Comparison of ENCODE assay signal across 10 mouse cellular contexts in genomic region chr11:76261224-76261623, GRCm38 (mm10). TPM values are rescaled to one million over a fixed set of nuclear protein-coding genes. Genes with fewer than 3 reads are reported as not detected.
DNase-seq lines count a peak whose midpoint lies in the region; ATAC-seq and TF ChIP-seq lines count a peak whose summit lies in the region.
"Had no signal": no experiment of that assay in that cellular context is flagged by ENCODE, and none has a peak within 500 bp of the region (broad histone marks: within the 10 kb centered on the region; RNA-seq: fewer than 3 reads in every experiment).

No protein-coding gene starts in this region.

- H3K9ac ChIP-seq in MEL (ENCODE audit: control insufficient read depth, low read depth, low read length, poor library complexity, severe bottlenecking) = no peak overlapping the region
- H3K9ac ChIP-seq: lung, embryonic 15.5 days; stomach, embryonic 15.5 days had no signal

- no peak overlapping the region for H3K4me3 ChIP-seq in cerebellum, adult 2 months (replicated peaks; ENCODE audit: insufficient read depth, low read depth, low read length)
- H3K4me3 ChIP-seq in MEL (ENCODE audit: control insufficient read depth in 1 of 2, insufficient read depth in 1 of 2, low read depth in 2 of 2, low read length in 2 of 2) = no peak overlapping the region
- H3K4me3 ChIP-seq: lung, embryonic 15.5 days; stomach, embryonic 15.5 days had no signal

- intact Hi-C loops in left cerebral cortex, postnatal 4 days (cut with DNase I) = no loop called here

- no peaks in the 10 kb centered on the region for H3K79me2 ChIP-seq in MEL (ENCODE audit: control insufficient read depth, insufficient read depth, low read length, poor library complexity)

- H3K9me3 ChIP-seq in MEL (replicated peaks; ENCODE audit: insufficient read depth, low read length) = no peaks in the 10 kb centered on the region
- H3K9me3 ChIP-seq: lung, embryonic 15.5 days; stomach, embryonic 15.5 days had no signal

- H3K27ac ChIP-seq in cerebellum, adult 2 months (ENCODE audit: insufficient read depth, low read length) = peak overlapping the region; percentile 63; the same call in 1 of the 2 replicates
- no peak overlapping the region for H3K27ac ChIP-seq in MEL (ENCODE audit: control insufficient read depth, low read depth, low read length)
- H3K27ac ChIP-seq: lung, embryonic 15.5 days; stomach, embryonic 15.5 days had no signal

- H3K27me3 ChIP-seq in cerebellum, adult 2 months (ENCODE audit: control insufficient read depth, insufficient read depth, low read length) = no peaks in the 10 kb centered on the region
- H3K27me3 ChIP-seq in MEL (ENCODE audit: control insufficient read depth in 1 of 2, insufficient read depth in 2 of 2, low read length in 2 of 2) = no peaks in the 10 kb centered on the region
- H3K27me3 ChIP-seq: lung, embryonic 15.5 days; stomach, embryonic 15.5 days had no signal

- 41% methylated on average over 12 of the region's 12 CpGs for WGBS in cerebellum, adult 2 months

- TF ChIP-seq EP300 in MEL (IDR thresholded peaks at IDR 0.05; ENCODE audit: low read depth in 1 of 2, low read length in 2 of 2) = no peak

- peaks cover 0 to 3% of the 10 kb centered on the region in 2 experiments; a peak in 2 of 4 replicates for H3K36me3 ChIP-seq in MEL (ENCODE audit: control insufficient read depth in 1 of 2, insufficient read depth in 2 of 2, low read length in 2 of 2)
- H3K36me3 ChIP-seq: lung, embryonic 15.5 days; stomach, embryonic 15.5 days had no signal

- no peak for TF ChIP-seq POLR2A in cerebellum, adult 2 months (IDR thresholded peaks at IDR 0.05; ENCODE audit: borderline replicate concordance, insufficient read depth, low read length)
- TF ChIP-seq POLR2A in MEL (IDR thresholded peaks at IDR 0.05; ENCODE audit: control insufficient read depth in 1 of 2, insufficient read depth in 1 of 2, low read depth in 1 of 2, low read length in 2 of 2, poor library complexity in 1 of 2) = no peak

- DNase-seq in cerebellum, adult 2 months = peak in 1 of 2 experiments; percentile 31
- no peak for DNase-seq in cerebellum, postnatal 25 days
- peak; percentile 33 for DNase-seq in kidney, adult 9 months
- no peak for DNase-seq in kidney, postnatal 10 days
- DNase-seq in MEL (ENCODE audit: low read depth, low spot score) = peak; percentile 42
- no peak for DNase-seq in left cerebral cortex, postnatal 4 days
- DNase-seq in layer of hippocampus, postnatal 10 days (ENCODE audit: low spot score in 2 of 2) = no peak

- H3K4me1 ChIP-seq in cerebellum, adult 2 months (ENCODE audit: control insufficient read depth, insufficient read depth, low read length) = peaks cover 63% of the 10 kb centered on the region
- H3K4me1 ChIP-seq in MEL (ENCODE audit: control insufficient read depth in 1 of 2, insufficient read depth in 2 of 2, low read length in 2 of 2) = peaks cover 0 to 3% of the 10 kb centered on the region in 2 experiments; a peak in 1 of 4 replicates
- H3K4me1 ChIP-seq: lung, embryonic 15.5 days had no signal

- TF ChIP-seq CTCF in cerebellum, adult 2 months (IDR thresholded peaks at IDR 0.05; ENCODE audit: borderline replicate concordance, insufficient read depth, low read depth, low read length) = no peak
- TF ChIP-seq CTCF in MEL (IDR thresholded peaks at IDR 0.05 in 2 of 3, conservative IDR thresholded peaks at IDR 0.05 in 1 of 3; ENCODE audit: control insufficient read depth in 1 of 3, insufficient read depth in 1 of 3, low read depth in 2 of 3, low read length in 3 of 3, poor library complexity in 1 of 3, severe bottlenecking in 1 of 3) = no peak

- TF ChIP-seq RAD21 in MEL (IDR thresholded peaks at IDR 0.05; ENCODE audit: low read depth, low read length) = no peak

- ATAC-seq in megakaryocyte, adult 5-6 weeks (ENCODE audit: poor library complexity, severe bottlenecking) = peak; percentile 98

TF ChIP-seq in MEL, 35 proteins besides CTCF, POLR2A, EP300 and RAD21:
- TF ChIP-seq MAFK (IDR thresholded peaks at IDR 0.05; ENCODE audit: borderline replicate concordance, low read depth, low read length) (no peak), UBTF (IDR thresholded peaks at IDR 0.05; ENCODE audit: borderline replicate concordance, insufficient read depth, low read depth, low read length) (no peak), MEF2A (IDR thresholded peaks at IDR 0.05; ENCODE audit: extremely low read depth, insufficient replicate concordance, low read depth, low read length, poor library complexity, severe bottlenecking) (no peak), NELFE (IDR thresholded peaks at IDR 0.05; ENCODE audit: low read depth, low read length) (no peak), POLR2AphosphoS5 (IDR thresholded peaks at IDR 0.05; ENCODE audit: borderline replicate concordance, low read depth, low read length) (no peak), JUND (IDR thresholded peaks at IDR 0.05; ENCODE audit: low read depth, low read length) (no peak), SIN3A (IDR thresholded peaks at IDR 0.05; ENCODE audit: low read length) (no peak), CHD2 (IDR thresholded peaks at IDR 0.05; ENCODE audit: low read length) (no peak), NRF1 (IDR thresholded peaks at IDR 0.05; ENCODE audit: insufficient read depth, low read depth, low read length, poor library complexity, severe bottlenecking) (no peak), ETS1 (IDR thresholded peaks at IDR 0.05; ENCODE audit: low read depth, low read length) (no peak), RCOR1 (IDR thresholded peaks at IDR 0.05; ENCODE audit: low read depth, low read length) (no peak), USF1 (IDR thresholded peaks at IDR 0.05; ENCODE audit: low read depth, low read length) (no peak), ZC3H11A (IDR thresholded peaks at IDR 0.05; ENCODE audit: low read depth, low read length) (no peak), BHLHE40 (IDR thresholded peaks at IDR 0.05; ENCODE audit: borderline replicate concordance, low read depth, low read length) (no peak), E2F4 (IDR thresholded peaks at IDR 0.05; ENCODE audit: borderline replicate concordance, low read depth, low read length) (no peak), MAZ (IDR thresholded peaks at IDR 0.05; ENCODE audit: low read depth, low read length) (no peak), MYB (IDR thresholded peaks at IDR 0.05; ENCODE audit: low read depth, low read length) (no peak)

RNA-seq across cellular contexts. Expression of gene Glod4, which starts 17.7 kb away (rescaled TPM):
- polyA plus RNA-seq in cerebellum, adult 2 months (2012; rRNA removed) = 39.3 and 44.9 TPM in 2 replicates
- 139 and 143 TPM in 2 replicates for total RNA-seq in MEL (2012; rRNA removed)
- polyA plus RNA-seq in MEL (2012; ENCODE audit: insufficient read depth in 1 of 2, insufficient read length in 2 of 2, low read depth in 1 of 2, low replicate concordance in 2 of 2, missing spikeins in 1 of 2) = 10 to 100 TPM in 1 of 2 experiments, not detected in 1; 63.9 TPM
- total RNA-seq in megakaryocyte, adult 5-6 weeks (2015) = 41.2 and 63.4 TPM in 2 replicates
- total RNA-seq in megakaryocyte, adult 5-6 weeks (2017) = 89.6 and 159 TPM in 2 replicates
- 10 to 100 TPM; 49.7 to 62.0 TPM for total RNA-seq in left cerebral cortex, postnatal 4 days (2021)
- total RNA-seq in layer of hippocampus, postnatal 10 days (2021) = 10 to 100 TPM; 48.6 to 66.6 TPM

RNA-seq across cellular contexts. Expression of gene Mrm3, which starts 17.7 kb away (rescaled TPM):
- 19.9 and 21.3 TPM in 2 replicates for polyA plus RNA-seq in cerebellum, adult 2 months (2012; rRNA removed)
- total RNA-seq in MEL (2012; rRNA removed) = 50.3 and 65.7 TPM in 2 replicates
- 10 to 100 TPM in 1 of 2 experiments, not detected in 1; 27.7 TPM for polyA plus RNA-seq in MEL (2012; ENCODE audit: insufficient read depth in 1 of 2, insufficient read length in 2 of 2, low read depth in 1 of 2, low replicate concordance in 2 of 2, missing spikeins in 1 of 2)
- total RNA-seq in megakaryocyte, adult 5-6 weeks (2015) = 4.5 and 5.9 TPM in 2 replicates
- 7.5 and 8.6 TPM in 2 replicates for total RNA-seq in megakaryocyte, adult 5-6 weeks (2017)
- 10 to 100 TPM; 14.0 to 16.8 TPM for total RNA-seq in left cerebral cortex, postnatal 4 days (2021)
- 10 to 100 TPM; 17.6 to 18.2 TPM for total RNA-seq in layer of hippocampus, postnatal 10 days (2021)

RNA-seq across cellular contexts. Expression of gene Gemin4, which starts 43.8 kb away (rescaled TPM):
- polyA plus RNA-seq in cerebellum, adult 2 months (2012; rRNA removed) = 7.9 and 8.5 TPM in 2 replicates
- total RNA-seq in MEL (2012; rRNA removed) = 23.8 and 26.1 TPM in 2 replicates
- 10 to 100 TPM; 17.8 to 95.7 TPM for polyA plus RNA-seq in MEL (2012; ENCODE audit: insufficient read depth in 1 of 2, insufficient read length in 2 of 2, low read depth in 1 of 2, low replicate concordance in 2 of 2, missing spikeins in 1 of 2)
- total RNA-seq in megakaryocyte, adult 5-6 weeks (2015) = 2.1 and 6.1 TPM in 2 replicates
- total RNA-seq in megakaryocyte, adult 5-6 weeks (2017) = 2.9 and 6.0 TPM in 2 replicates
- 10 to 100 TPM in 1 of 2 experiments, 1 to 10 TPM in 1; 7.7 to 10.3 TPM for total RNA-seq in left cerebral cortex, postnatal 4 days (2021)
- total RNA-seq in layer of hippocampus, postnatal 10 days (2021) = 10 to 100 TPM; 11.5 to 11.6 TPM

RNA-seq across cellular contexts. Expression of gene Dbil5, which starts 43.8 kb away (rescaled TPM):
- polyA plus RNA-seq in cerebellum, adult 2 months (2012; rRNA removed) = 1.2 and 1.4 TPM in 2 replicates
- total RNA-seq in MEL (2012; rRNA removed) = 0.62 and 2.4 TPM in 2 replicates
- under 1 TPM in 1 of 2 experiments, not detected in 1; 0.67 TPM for polyA plus RNA-seq in MEL (2012; ENCODE audit: insufficient read depth in 1 of 2, insufficient read length in 2 of 2, low read depth in 1 of 2, low replicate concordance in 2 of 2, missing spikeins in 1 of 2)
- total RNA-seq in megakaryocyte, adult 5-6 weeks (2015) = not detected in 2 replicates
- total RNA-seq in megakaryocyte, adult 5-6 weeks (2017) = not detected in 2 replicates
- not detected for total RNA-seq in left cerebral cortex, postnatal 4 days (2021)
- total RNA-seq in layer of hippocampus, postnatal 10 days (2021) = 1 to 10 TPM in 1 of 2 experiments, under 1 TPM in 1; 0.69 to 1.3 TPM

Comparison
In these comparisons a context has a peak if more than half of its experiments do, and no peak if none do; other contexts are left out.
1. DNase-seq: peak in kidney, adult 9 months (single experiment) and MEL (single experiment); none in cerebellum, postnatal 25 days (0 of 2), kidney, postnatal 10 days (single experiment), left cerebral cortex, postnatal 4 days (single experiment) and layer of hippocampus, postnatal 10 days (0 of 2).